Mouse (Mus musculus) myocyte (in vitro differentiated cells): ENCODE measurements around the gene Il6st. TPM values are rescaled to one million over a fixed set of nuclear protein-coding genes. Genes with fewer than 3 reads are reported as not detected.

ENCODE experiments used
- H3K27me3 ChIP-seq: one replicate; pipeline ENCODE4 v1.6.1; 2011; ENCODE audit not compliant: control insufficient read depth, insufficient read depth, insufficient read length
- H3K36me3 ChIP-seq: one replicate; pipeline ENCODE4 v1.6.1; 2011; ENCODE audit not compliant: control insufficient read depth, insufficient read depth
- H3K4me2 ChIP-seq: one replicate; pipeline ENCODE4 v1.6.1; 2011; ENCODE audit warnings: low read depth, control low read depth
- H3K4me3 ChIP-seq: one replicate; pipeline ENCODE4 v1.5.1; 2011; ENCODE audit warnings: mild to moderate bottlenecking, control low read depth, moderate library complexity
- H3K79me2 ChIP-seq: one replicate; pipeline ENCODE4 v1.6.1; 2011; ENCODE audit not compliant: control insufficient read depth, insufficient read depth
- H3ac ChIP-seq: one replicate; pipeline ENCODE4 v1.6.1; 2011; ENCODE audit not compliant: control insufficient read depth, insufficient read length
- CEBPB ChIP-seq: IDR thresholded peaks from 2 replicates; pipeline ENCODE4 v1.6.1; 2011; ENCODE audit warnings: mild to moderate bottlenecking, moderate library complexity; ENCODE audit not compliant: poor library complexity, insufficient read depth, severe bottlenecking
- E2F4 ChIP-seq: IDR thresholded peaks from one replicate; pipeline ENCODE4 v1.6.1; 2011; ENCODE audit warnings: mild to moderate bottlenecking, control low read depth, moderate library complexity; ENCODE audit not compliant: insufficient read depth
- MAX ChIP-seq: IDR thresholded peaks from one replicate; pipeline ENCODE4 v1.6.1; 2011; ENCODE audit warnings: low read depth, mild to moderate bottlenecking, control low read depth
- MYOD1 ChIP-seq, 3 experiments: IDR thresholded peaks; one replicate each; pipeline ENCODE4 v1.6.1; 2011; ENCODE audit warnings: control low read depth in 2 of 3, low read depth in 2 of 3, mild to moderate bottlenecking in 2 of 3, moderate library complexity in 1 of 3; ENCODE audit not compliant: insufficient read length in 2 of 3, control insufficient read depth in 1 of 3
- MYOG ChIP-seq, 3 experiments: IDR thresholded peaks; one replicate each; pipeline ENCODE4 v1.6.1; 2011; ENCODE audit warnings: control low read depth in 2 of 3, low read depth in 2 of 3, mild to moderate bottlenecking in 2 of 3; ENCODE audit not compliant: insufficient read length in 2 of 3, control insufficient read depth in 1 of 3, insufficient read depth in 1 of 3
- POLR2A ChIP-seq: IDR thresholded peaks from one replicate; pipeline ENCODE4 v1.6.1; 2011; ENCODE audit warnings: low read depth, mild to moderate bottlenecking, control low read depth, moderate library complexity; ENCODE audit not compliant: insufficient read length
- POLR2AphosphoS2 ChIP-seq: IDR thresholded peaks from one replicate; pipeline ENCODE4 v1.6.1; 2011; ENCODE audit warnings: low read depth, control low read depth; ENCODE audit not compliant: insufficient read length
- REST ChIP-seq: IDR thresholded peaks from one replicate; pipeline ENCODE4 v1.6.1; 2011; ENCODE audit warnings: mild to moderate bottlenecking, control low read depth, moderate library complexity; ENCODE audit not compliant: insufficient read depth, insufficient read length
- SRF ChIP-seq: IDR thresholded peaks from one replicate; pipeline ENCODE4 v1.6.1; 2011; ENCODE audit warnings: low read depth; ENCODE audit not compliant: control insufficient read depth, insufficient read length
- TCF12 ChIP-seq: IDR thresholded peaks from one replicate; pipeline ENCODE4 v1.6.1; 2011; ENCODE audit warnings: mild to moderate bottlenecking, control low read depth; ENCODE audit not compliant: poor library complexity, insufficient read depth, severe bottlenecking
- TCF3 ChIP-seq: IDR thresholded peaks from one replicate; pipeline ENCODE4 v1.6.1; 2011; ENCODE audit warnings: low read depth, control low read depth; ENCODE audit not compliant: insufficient read length
- USF1 ChIP-seq: IDR thresholded peaks from one replicate; pipeline ENCODE4 v1.6.1; 2011; ENCODE audit warnings: low read depth, mild to moderate bottlenecking, control low read depth, moderate library complexity
- polyA plus RNA-seq: library from polyadenylated mRNA; unstranded; fragments of >200 nt; fragmentation: generic; extraction: Trizol; gene quantifications from one replicate; pipeline ENCODE4 v1.2.1, GENCODE M21; 2012; ENCODE audit warnings: missing spikeins

Gene Il6st
- polyA plus RNA-seq, 1 experiment = 50.6 TPM

- Histone ChIP-seq H3K4me2 (peak overlapping the region; percentile 81), H3K36me3 (no peaks in the 10 kb centered on the region), H3K27me3 (no peaks in the 10 kb centered on the region), H3K4me3 (peak overlapping the region; percentile 6), H3K79me2 (peaks cover 7% of the 10 kb centered on the region), H3ac (no peak overlapping the region)
- TF ChIP-seq REST = no peak
- no peak for TF ChIP-seq MYOD1 (IDR thresholded peaks at IDR 0.05; ENCODE audit: control insufficient read depth in 1 of 3, insufficient read length in 2 of 3, low read depth in 2 of 3)
- TF ChIP-seq USF1 = no peak
- no peak for TF ChIP-seq TCF3
- TF ChIP-seq POLR2A = no peak
- TF ChIP-seq MYOG (IDR thresholded peaks at IDR 0.05; ENCODE audit: control insufficient read depth in 1 of 3, insufficient read depth in 1 of 3, insufficient read length in 2 of 3, low read depth in 2 of 3) = no peak
- TF ChIP-seq SRF = no peak
- no peak for TF ChIP-seq CEBPB
- no peak for TF ChIP-seq E2F4
- no peak for TF ChIP-seq MAX
- no peak for TF ChIP-seq POLR2AphosphoS2
- no peak for TF ChIP-seq TCF12
Measured at GRCm38 (mm10) chr13:112447108-112447665, 16.7 kb upstream of the Il6st start.

DNA sequence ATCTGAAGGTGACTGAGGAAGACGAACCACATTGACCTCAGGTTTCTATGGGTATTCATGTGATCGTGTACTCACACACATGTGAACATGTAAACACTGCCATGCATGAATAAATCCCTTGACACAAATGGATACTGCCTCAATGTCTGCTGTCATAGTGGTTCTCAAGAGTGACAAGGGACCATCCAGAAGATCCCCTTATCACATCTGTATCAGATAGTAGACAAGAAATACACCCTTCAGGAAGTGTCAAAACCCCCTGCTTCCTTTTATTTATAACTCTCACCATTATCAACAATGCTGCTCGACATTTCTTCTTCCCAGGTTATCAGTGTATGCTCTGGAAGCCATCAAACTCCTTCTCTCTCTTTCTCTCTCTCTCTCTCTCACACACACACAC, 13.7 kb upstream of the Il6st start:
- TF ChIP-seq E2F4 (no peak), MAX (no peak), USF1 (no peak), POLR2AphosphoS2 (no peak), POLR2A (no peak), CEBPB (no peak), REST (no peak), TCF3 (no peak), TCF12 (no peak), MYOD1 (IDR thresholded peaks at IDR 0.05; ENCODE audit: control insufficient read depth in 1 of 3, insufficient read length in 2 of 3, low read depth in 2 of 3) (no peak), SRF (no peak), MYOG (IDR thresholded peaks at IDR 0.05; ENCODE audit: control insufficient read depth in 1 of 3, insufficient read depth in 1 of 3, insufficient read length in 2 of 3, low read depth in 2 of 3) (no peak)
- no peak overlapping the region for H3K4me2 ChIP-seq
- no peak overlapping the region for H3K4me3 ChIP-seq
- peaks cover 7% of the 10 kb centered on the region for H3K79me2 ChIP-seq
- H3K27me3 ChIP-seq = no peaks in the 10 kb centered on the region
- no peak overlapping the region for H3ac ChIP-seq
- no peaks in the 10 kb centered on the region for H3K36me3 ChIP-seq

- TF ChIP-seq MYOD1 (IDR thresholded peaks at IDR 0.05; ENCODE audit: control insufficient read depth in 1 of 3, insufficient read length in 2 of 3, low read depth in 2 of 3) = no peak
- no peak for TF ChIP-seq TCF3
- no peak for TF ChIP-seq E2F4
- no peak for TF ChIP-seq SRF
- no peak for TF ChIP-seq USF1
- TF ChIP-seq CEBPB = no peak
- no peak for TF ChIP-seq REST
- TF ChIP-seq POLR2AphosphoS2 = no peak
- no peak for TF ChIP-seq MYOG (IDR thresholded peaks at IDR 0.05; ENCODE audit: control insufficient read depth in 1 of 3, insufficient read depth in 1 of 3, insufficient read length in 2 of 3, low read depth in 2 of 3)
- no peak for TF ChIP-seq MAX
- TF ChIP-seq TCF12 = no peak
- TF ChIP-seq POLR2A = no peak
- Histone ChIP-seq H3K27me3 (no peaks in the 10 kb centered on the region), H3K4me3 (no peak overlapping the region), H3K4me2 (no peak overlapping the region), H3K36me3 (no peaks in the 10 kb centered on the region), H3ac (no peak overlapping the region), H3K79me2 (no peaks in the 10 kb centered on the region)
Measured at GRCm38 (mm10) chr13:112457366-112457765, 6.5 kb upstream of the Il6st start.

DNA sequence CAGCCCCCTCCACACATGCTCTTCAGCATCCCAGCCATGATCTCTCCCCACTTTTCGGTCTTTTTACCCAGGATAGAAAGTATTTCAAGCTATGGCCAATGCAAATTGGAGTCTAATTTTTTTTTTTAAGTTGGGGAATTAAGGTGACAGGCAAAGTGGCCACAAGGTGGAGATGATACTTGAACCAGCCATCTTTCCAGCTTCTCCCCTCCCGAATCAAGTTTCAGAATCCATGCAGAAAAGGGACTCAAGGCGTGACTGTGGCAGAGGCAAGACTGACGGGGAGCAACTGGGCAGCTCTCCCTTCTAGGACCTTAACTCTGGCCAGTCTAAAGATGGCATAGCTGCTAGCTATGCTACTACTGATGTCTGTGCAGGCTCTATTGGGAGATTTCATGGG, 5.9 kb upstream of the Il6st start:
- no peaks in the 10 kb centered on the region for H3K79me2 ChIP-seq
- no peak overlapping the region for H3K4me3 ChIP-seq
- no peaks in the 10 kb centered on the region for H3K27me3 ChIP-seq
- no peak overlapping the region for H3ac ChIP-seq
- no peaks in the 10 kb centered on the region for H3K36me3 ChIP-seq
- TF ChIP-seq POLR2AphosphoS2 (no peak), MYOG (IDR thresholded peaks at IDR 0.05; ENCODE audit: control insufficient read depth in 1 of 3, insufficient read depth in 1 of 3, insufficient read length in 2 of 3, low read depth in 2 of 3) (no peak), MYOD1 (IDR thresholded peaks at IDR 0.05; ENCODE audit: control insufficient read depth in 1 of 3, insufficient read length in 2 of 3, low read depth in 2 of 3) (no peak), SRF (no peak), CEBPB (no peak), REST (no peak), E2F4 (no peak)
- no peak overlapping the region for H3K4me2 ChIP-seq

DNA sequence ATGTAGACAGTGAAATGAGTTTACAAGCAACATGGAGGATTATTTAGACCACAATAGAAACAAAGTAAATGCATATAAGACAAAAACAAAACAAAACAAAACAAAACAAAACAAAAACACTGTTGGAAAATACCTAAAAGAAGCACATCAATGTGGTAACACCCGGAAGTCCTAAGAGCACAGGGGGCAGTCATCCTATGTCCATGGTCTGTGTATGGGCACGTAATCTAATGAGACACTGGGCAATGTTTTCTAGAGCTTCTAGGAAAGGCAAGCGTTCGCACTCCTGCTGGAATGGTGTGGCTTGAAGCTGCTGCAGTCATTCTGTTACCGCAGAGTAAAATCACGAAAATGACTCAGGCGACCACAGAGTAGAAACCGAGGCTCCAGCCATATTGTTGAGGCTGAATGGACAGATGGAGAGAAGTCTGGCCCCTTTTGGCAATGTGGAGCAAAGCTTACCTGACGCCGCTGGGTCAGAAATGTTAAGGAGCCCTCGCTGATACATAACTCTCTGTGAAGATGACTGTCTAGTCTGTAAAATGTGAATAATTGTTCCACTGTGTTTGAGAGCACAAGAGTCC, 5.3 kb upstream of the Il6st start:
- Histone ChIP-seq H3K4me3 (no peak overlapping the region), H3K79me2 (no peaks in the 10 kb centered on the region), H3ac (no peak overlapping the region), H3K36me3 (no peaks in the 10 kb centered on the region), H3K4me2 (no peak overlapping the region), H3K27me3 (no peaks in the 10 kb centered on the region)
- TF ChIP-seq E2F4 (no peak), CEBPB (no peak), POLR2AphosphoS2 (no peak), MYOG (IDR thresholded peaks at IDR 0.05; ENCODE audit: control insufficient read depth in 1 of 3, insufficient read depth in 1 of 3, insufficient read length in 2 of 3, low read depth in 2 of 3) (no peak), USF1 (no peak), REST (no peak), SRF (no peak), TCF3 (no peak)
